Mouse (Mus musculus) hindbrain, embryonic 10.5 days (tissue): ENCODE data around the gene Zfp78. TPM values are rescaled to one million over a fixed set of nuclear protein-coding genes. Genes with fewer than 3 reads are reported as not detected.

Source experiments
- DNase-seq: peaks from one replicate; pipeline ENCODE4 v3.0.0-alpha.2; 2017; ENCODE audit warnings: low spot score
- H3K27ac ChIP-seq: fragments of 300-500 bp; sonication (generic); 2 replicates; pipeline ENCODE4 v1.5.1; 2016; ENCODE audit warnings: mild to moderate bottlenecking, moderate library complexity
- H3K27me3 ChIP-seq: fragments of 300-500 bp; sonication (generic); 2 replicates; pipeline ENCODE4 v1.6.1; 2016; ENCODE audit warnings: mild to moderate bottlenecking; ENCODE audit not compliant: poor library complexity, insufficient read depth, severe bottlenecking
- H3K36me3 ChIP-seq: fragments of 300-500 bp; sonication (generic); 2 replicates; pipeline ENCODE4 v1.6.1; 2016; ENCODE audit warnings: mild to moderate bottlenecking, moderate library complexity
- H3K4me1 ChIP-seq: fragments of 300-500 bp; sonication (generic); replicated peaks from 2 replicates; pipeline ENCODE4 v1.6.1; 2016; ENCODE audit warnings: mild to moderate bottlenecking
- H3K4me3 ChIP-seq: fragments of 300-500 bp; sonication (generic); 2 replicates; pipeline ENCODE4 v1.5.1; 2016; ENCODE audit warnings: mild to moderate bottlenecking, moderate library complexity
- H3K9me3 ChIP-seq: fragments of 300-500 bp; sonication (generic); 2 replicates; pipeline ENCODE4 v1.6.1; 2016; ENCODE audit warnings: mild to moderate bottlenecking, moderate library complexity
- WGBS: fragments of 180-500 bp; shearing (Covaris S2); methylation state at CpG from one replicate; pipeline ENCODE4 v1.1.7; 2016; 5-methylcytosine and 5-hydroxymethylcytosine counted together
- polyA plus RNA-seq: library from polyadenylated mRNA; unstranded; fragments of >200 nt; fragmentation: Nextera tagmentation; extraction: Ambion mirVana; gene quantifications from 2 replicates; pipeline ENCODE4 v1.2.1, GENCODE M21; 2016

Zfp78 gene
- polyA plus RNA-seq, 1 experiment from 2014 or later = 2.5 TPM

DNA sequence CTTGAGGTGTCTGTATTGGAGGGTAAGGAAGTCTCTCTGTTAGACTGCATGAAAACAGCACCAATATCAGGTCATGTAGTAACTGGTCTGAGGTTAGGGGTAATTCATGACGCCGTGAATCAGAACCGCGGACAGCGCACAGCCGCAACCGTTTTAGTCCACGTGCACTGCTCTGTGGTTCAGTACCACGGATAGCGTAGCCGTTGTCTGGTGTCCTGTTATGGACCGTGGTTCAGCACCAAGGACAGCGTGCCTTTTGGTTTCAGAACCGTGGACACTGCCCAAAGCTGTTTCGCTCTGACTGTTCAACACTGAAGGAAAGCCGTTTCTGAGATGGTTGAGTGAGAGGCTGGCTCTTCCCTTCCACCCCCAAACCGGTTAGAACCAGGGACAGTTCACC lies 47.0 kb downstream of the Zfp78 start, which contains the start of gene Gm20715:
Gm20715 (plus strand) TSS at position 235 of the 400 bp plus-strand sequence.
- Histone ChIP-seq H3K27ac (no peak within 1 kb of the TSS), H3K4me1 (peaks cover 2% of the 10 kb centered on the region; the same call in 1 of the 2 replicates), H3K36me3 (no peaks in the 10 kb centered on the region), H3K9me3 (no peaks in the 10 kb centered on the region; the same call in 1 of the 2 replicates), H3K27me3 (no peaks in the 10 kb centered on the region), H3K4me3 (no peak within 1 kb of the TSS)
- WGBS = 2% methylated on average over 17 of the region's 17 CpGs
- peak; percentile 90 for DNase-seq

DNA sequence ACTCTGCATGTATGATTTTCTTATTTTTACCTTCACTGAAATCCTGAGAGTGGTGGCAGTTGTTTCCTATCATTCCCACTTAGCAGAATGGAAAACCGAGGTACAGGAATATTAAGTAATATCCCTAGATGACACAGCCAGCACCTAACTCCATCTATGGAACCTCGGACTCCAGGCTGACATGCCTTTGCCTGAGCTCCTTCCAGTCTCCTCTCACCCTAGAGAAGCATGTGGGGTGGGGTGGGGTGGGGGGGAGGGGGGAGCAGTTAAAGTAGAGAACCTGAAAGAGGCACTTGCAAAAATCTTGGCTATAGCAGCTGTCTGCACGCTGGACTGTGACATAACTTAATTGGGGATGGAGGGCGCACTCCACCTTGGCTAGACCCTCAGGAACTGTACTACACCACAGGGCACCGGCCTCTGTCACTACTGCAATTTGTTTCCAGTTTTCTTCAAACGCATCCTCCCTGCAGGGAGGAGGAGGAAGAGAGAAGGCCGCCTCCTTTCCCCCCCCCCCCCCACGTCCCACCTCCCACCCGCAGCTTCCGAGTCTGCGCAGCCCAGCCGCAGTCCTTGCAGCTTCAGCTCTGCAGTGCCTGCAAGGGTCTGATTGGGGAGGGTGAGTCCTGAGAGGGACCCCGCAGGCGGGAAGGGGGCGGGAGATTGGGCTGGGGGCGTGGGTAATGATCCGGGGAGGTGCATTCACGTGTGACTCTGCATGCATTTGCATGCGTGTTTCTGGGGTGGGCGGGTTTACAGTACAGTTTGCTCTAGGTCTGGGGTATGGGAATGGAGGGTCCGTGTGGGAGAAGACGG lies 51.8 kb downstream of the Zfp78 start:
- Histone ChIP-seq H3K4me3 (peak overlapping the region; percentile 41), H3K36me3 (no peaks in the 10 kb centered on the region), H3K9me3 (no peaks in the 10 kb centered on the region), H3K27me3 (no peaks in the 10 kb centered on the region), H3K27ac (no peak overlapping the region), H3K4me1 (peaks cover 4% of the 10 kb centered on the region; the same call in 1 of the 2 replicates)
- 10% methylated on average over 21 of the region's 22 CpGs for WGBS
- no peak for DNase-seq

DNA sequence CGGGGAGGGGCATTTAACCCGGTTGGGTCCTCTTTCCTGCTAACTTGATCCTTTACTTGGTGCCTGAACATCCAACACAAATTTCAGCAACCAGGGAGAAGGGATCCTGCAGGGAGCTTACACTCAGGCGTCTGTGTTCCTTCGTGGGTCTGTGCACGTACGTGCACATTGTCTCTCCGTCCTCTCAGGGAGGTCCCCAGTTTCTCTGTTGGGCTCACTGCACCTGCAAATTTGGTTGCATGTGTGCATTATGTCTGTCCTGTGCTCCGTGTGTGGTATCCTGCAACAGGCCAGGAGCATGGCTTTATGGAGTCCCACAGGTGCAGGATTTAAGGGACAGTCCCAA lies 52.3 kb downstream of the Zfp78 start:
- Histone ChIP-seq H3K9me3 (no peaks in the 10 kb centered on the region), H3K27ac (no peak overlapping the region), H3K4me1 (peaks cover 4% of the 10 kb centered on the region; the same call in 1 of the 2 replicates), H3K4me3 (peak overlapping the region; percentile 41), H3K27me3 (no peaks in the 10 kb centered on the region), H3K36me3 (no peaks in the 10 kb centered on the region)
- WGBS = 20% methylated on average over 8 of the region's 8 CpGs
- DNase-seq = no peak

DNA sequence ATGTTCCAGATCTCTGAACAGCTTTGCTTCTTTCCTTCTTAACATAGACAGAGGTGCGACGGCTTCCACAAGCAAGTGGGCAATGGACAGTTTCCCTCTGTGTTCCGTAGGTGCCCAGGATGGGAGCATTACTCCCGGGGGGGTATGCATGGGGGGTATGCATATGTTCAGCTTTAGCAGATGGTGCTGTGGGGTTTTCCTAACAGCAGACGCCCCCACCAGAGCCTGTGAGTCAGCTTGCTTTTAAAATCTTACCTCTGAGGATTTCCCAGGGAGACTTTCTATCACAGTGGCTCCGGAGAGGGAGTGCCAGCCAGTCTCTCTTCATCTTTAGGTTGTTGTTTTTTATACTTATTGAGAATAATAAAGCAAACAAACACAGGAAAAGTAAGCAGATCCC lies 56.8 kb downstream of the Zfp78 start:
- H3K27me3 ChIP-seq = no peaks in the 10 kb centered on the region
- H3K9me3 ChIP-seq = peaks cover 10% of the 10 kb centered on the region; the same call in 1 of the 2 replicates
- H3K4me1 ChIP-seq = peaks cover 3% of the 10 kb centered on the region; the same call in 1 of the 2 replicates
- H3K36me3 ChIP-seq = no peaks in the 10 kb centered on the region
- no peak overlapping the region for H3K27ac ChIP-seq
- no peak for DNase-seq
- no peak overlapping the region for H3K4me3 ChIP-seq
- 78% methylated on average over 6 of the region's 6 CpGs for WGBS

DNA sequence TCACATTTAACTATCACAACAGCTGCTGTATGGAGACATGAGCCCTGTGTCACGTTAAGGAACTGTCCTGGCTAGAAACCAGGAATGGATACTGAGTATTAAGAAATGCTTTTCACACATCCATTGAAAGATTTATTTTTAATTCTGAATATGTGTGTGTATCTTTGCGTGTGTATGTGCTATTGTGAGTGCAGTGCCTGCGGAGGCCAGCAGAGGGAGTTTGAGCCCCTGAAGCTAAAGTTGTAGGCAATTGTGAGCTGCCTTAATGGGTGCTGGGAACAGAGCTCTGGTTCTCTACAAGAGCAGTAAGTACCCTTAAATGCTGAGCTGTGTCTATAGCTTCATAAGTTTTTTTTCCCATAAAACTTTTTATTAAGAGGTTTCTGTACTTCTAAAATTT lies 66.3 kb downstream of the Zfp78 start:
- H3K27me3 ChIP-seq = no peaks in the 10 kb centered on the region
- peaks cover 17% of the 10 kb centered on the region for H3K9me3 ChIP-seq
- no peak overlapping the region for H3K4me3 ChIP-seq
- WGBS = 84% methylated on average over 3 of the region's 3 CpGs
- no peaks in the 10 kb centered on the region for H3K36me3 ChIP-seq
- H3K27ac ChIP-seq = no peak overlapping the region
- DNase-seq = no peak
- H3K4me1 ChIP-seq = no peaks in the 10 kb centered on the region

DNA sequence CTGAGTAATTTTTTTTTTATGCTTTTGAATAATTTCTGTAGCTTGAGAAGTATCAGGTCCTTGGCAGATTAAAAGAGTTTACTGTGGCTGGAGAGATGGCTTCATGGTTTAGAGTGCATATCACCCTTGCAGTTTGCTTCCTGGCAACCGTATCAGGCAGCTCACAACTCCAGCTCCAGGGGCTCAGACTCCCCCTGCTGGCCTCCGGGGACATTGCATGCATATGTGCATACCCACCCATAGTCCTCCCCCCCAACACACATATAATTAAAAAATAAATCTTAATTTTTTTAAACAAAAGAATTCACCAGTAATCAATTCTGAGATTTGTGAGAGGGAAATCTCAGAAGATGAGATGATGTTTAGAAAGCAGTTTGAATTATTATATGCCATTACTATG lies 67.3 kb downstream of the Zfp78 start:
- Histone ChIP-seq H3K4me1 (peaks cover 7% of the 10 kb centered on the region), H3K9me3 (peaks cover 13% of the 10 kb centered on the region), H3K27me3 (no peaks in the 10 kb centered on the region), H3K27ac (no peak overlapping the region), H3K36me3 (no peaks in the 10 kb centered on the region), H3K4me3 (no peak overlapping the region)
- DNase-seq = peak; percentile 29
- WGBS = 46% methylated on average over 2 of the region's 2 CpGs

Other genes starting within 250 kb of the Zfp78 start
- 24.2 and 31.8 TPM in 2 replicates for gene Zfp787, start 207.3 kb upstream of the Zfp78 start, polyA plus RNA-seq
- gene Zfp444, start 191.1 kb upstream of the Zfp78 start, polyA plus RNA-seq = 84.4 and 91.4 TPM in 2 replicates
- not detected in 2 replicates for gene Galp, start 166.2 kb upstream of the Zfp78 start, polyA plus RNA-seq
- gene Zscan5b, start 141.0 kb upstream of the Zfp78 start, polyA plus RNA-seq = not detected in 2 replicates
- gene Epp13, start 110.6 kb upstream of the Zfp78 start, polyA plus RNA-seq = 0.24 TPM in 1 of 2 replicates, not detected in the other
- 8.5 and 9.6 TPM in 2 replicates for gene Zfp667, start 76.7 kb upstream of the Zfp78 start, polyA plus RNA-seq
- gene Zfp583, start 32.0 kb upstream of the Zfp78 start, polyA plus RNA-seq = 6.8 and 7.2 TPM in 2 replicates
- gene Gm3854, start 19.5 kb upstream of the Zfp78 start, polyA plus RNA-seq = 3.4 and 3.5 TPM in 2 replicates
- gene Zfp28, start 20.0 kb downstream of the Zfp78 start, polyA plus RNA-seq = 12.0 and 13.0 TPM in 2 replicates
- gene Smim17, start 35.4 kb downstream of the Zfp78 start, polyA plus RNA-seq = 0.29 and 1.2 TPM in 2 replicates
- gene Gm20715, start 47.0 kb downstream of the Zfp78 start, polyA plus RNA-seq = not detected in 2 replicates
- gene Olfr1344, start 75.4 kb downstream of the Zfp78 start, polyA plus RNA-seq = 0.08 TPM in 1 of 2 replicates, not detected in the other
- gene Olfr1336, start 92.9 kb downstream of the Zfp78 start, polyA plus RNA-seq = not detected in 2 replicates
- not detected in 2 replicates for gene Olfr1346, start 103.8 kb downstream of the Zfp78 start, polyA plus RNA-seq
- not detected in 2 replicates for gene Olfr5, start 123.7 kb downstream of the Zfp78 start, polyA plus RNA-seq
- not detected in 2 replicates for gene Olfr1347, start 136.5 kb downstream of the Zfp78 start, polyA plus RNA-seq
- gene Olfr1348, start 145.5 kb downstream of the Zfp78 start, polyA plus RNA-seq = not detected in 2 replicates
- not detected in 2 replicates for gene Olfr1349, start 159.7 kb downstream of the Zfp78 start, polyA plus RNA-seq
- not detected in 2 replicates for gene Olfr1350, start 201.6 kb downstream of the Zfp78 start, polyA plus RNA-seq